Mouse (Mus musculus) embryo, embryonic 9.5 days (tissue): ENCODE data around the gene Cfap61.

ENCODE experiments used
- DNase-seq: peaks from one replicate; pipeline ENCODE4 v3.0.0-alpha.2; 2017; ENCODE audit errors: extremely low spot score

Cfap61 gene

DNA sequence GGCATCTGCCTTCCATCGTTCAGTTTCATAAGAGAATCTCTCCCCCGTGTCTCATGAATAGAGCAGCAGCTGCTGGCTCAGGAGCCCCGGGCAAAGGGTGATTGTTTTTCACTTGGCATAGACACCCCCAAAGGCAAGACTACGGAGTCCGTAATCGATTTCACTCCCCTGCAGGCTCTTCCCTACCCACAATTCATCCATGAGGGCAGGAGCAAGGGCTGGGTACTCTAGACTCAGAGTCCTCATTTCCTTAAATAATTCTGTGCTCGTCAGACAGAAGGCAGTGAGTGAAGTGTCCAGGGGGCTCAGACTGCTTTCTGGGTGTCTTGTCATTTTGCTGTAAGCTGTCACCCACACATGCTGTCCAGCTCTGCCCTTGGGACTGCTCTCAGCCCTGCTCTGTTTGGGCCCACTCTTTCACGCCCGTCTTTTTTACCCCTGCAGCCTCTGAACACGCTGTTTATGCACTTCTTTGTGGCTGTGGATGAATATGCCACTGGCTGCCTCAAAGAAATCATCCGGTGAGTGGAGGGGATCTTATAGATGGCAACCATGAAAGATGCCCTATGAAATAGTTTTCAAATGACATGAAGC is 15.0 kb downstream of the Cfap61 start:
- no peak for DNase-seq

DNA sequence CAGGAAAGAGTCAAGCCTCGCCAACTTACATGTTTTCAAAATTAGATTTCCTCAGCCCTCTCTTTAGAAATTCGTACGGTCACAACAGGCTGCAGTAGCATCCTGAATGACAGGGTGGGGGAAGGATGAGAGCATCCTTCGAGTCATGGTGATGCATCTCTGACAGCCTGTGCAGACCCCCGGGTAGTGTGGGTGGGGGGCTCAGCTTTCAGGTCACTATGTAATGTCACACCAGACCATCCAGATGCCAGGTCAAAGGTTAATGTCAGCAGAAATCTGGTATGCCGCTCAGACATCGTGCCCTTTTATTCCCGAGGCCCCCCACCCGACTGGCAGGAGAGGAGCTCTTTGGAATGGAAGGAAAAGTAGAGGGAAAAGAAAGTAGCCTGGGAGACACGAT is 15.7 kb downstream of the Cfap61 start:
- DNase-seq, result peak; percentile 61

DNA sequence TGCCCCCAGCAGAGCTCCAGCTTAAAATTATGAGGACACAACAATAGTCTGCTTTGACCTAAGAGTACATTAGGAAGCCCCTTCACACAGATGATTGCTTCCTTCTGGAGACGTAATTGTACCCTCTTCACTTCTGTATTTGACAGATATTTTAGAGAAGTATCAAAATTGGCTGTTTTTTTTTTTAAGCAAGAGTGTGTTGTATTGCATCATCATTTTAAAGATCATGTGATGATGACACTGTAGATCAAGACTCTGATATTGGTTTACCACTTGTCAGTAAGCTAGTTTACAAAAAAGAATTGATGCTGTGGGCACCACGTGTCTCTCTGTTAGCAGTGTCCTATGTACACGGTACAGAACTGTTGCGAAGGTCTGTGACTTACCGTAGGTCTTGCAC is 18.1 kb downstream of the Cfap61 start:
- no peak for DNase-seq

GRCm38 (mm10) chr2:145955844-145956243 is 21.3 kb downstream of the Cfap61 start:
- DNase-seq, result no peak

GRCm38 (mm10) chr2:145956318-145956717 is 21.7 kb downstream of the Cfap61 start:
- no peak for DNase-seq

DNA sequence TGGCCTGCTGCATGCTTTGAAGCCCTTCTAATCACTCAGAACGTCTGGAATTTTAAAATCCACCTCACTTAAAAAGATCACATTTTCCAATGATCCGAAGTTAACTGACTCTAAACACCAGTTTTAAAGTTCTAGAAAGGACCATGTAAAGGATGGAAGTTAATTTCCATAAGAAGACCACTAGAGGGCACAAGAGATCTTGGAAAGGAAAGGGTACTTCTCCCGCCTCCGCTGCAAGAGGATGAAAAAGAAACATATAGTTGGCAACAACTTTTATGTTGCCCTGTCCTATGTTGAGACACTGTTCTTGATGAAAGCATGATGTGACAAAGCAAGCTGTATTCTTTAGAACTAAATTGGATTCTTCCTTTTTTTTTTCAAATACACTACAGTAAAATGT is 22.9 kb downstream of the Cfap61 start:
- DNase-seq, result peak; percentile 49

DNA sequence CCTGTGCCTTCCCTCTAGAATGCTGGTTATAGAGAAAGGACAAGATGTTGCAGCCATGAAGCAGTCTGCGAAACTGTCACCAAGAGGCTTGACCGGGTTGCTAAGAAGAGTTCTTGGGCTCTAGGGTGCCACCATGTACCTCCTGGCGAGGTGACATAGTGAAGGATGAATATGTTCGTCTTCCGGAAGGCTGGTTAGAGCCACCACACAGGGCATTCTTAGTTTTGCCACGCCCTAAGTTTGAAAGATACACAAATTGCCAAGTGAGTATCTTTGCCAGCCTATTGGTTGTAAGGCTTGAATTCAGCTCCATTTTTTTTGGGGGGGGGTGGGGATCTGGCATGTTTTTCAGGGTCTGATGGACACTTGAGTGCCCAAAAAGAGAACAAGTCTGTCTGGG is 23.5 kb downstream of the Cfap61 start:
- no peak for DNase-seq

DNA sequence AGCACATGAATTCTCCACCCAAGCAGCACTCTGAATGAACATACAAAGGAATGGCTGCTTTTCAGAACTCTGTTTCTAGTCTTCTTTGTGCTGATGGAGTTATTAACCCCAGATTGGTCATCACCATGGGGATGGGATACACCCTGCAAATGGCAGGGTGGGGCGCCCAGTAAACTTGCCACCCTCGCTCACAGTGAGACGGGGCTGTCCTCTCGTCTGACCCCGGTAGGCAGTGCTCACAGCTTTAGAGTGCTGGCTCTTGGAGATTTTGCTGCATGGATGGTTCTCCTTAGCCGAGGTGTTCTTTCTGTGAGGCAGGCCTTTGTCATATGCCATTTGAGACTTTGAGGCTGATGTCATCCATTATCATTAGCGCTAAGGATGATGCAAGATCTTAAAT is 24.0 kb downstream of the Cfap61 start:
- peak; percentile 32 for DNase-seq

GRCm38 (mm10) chr2:145961861-145962260 is 27.3 kb downstream of the Cfap61 start:
- no peak for DNase-seq

GRCm38 (mm10) chr2:145970751-145971150 is 36.2 kb downstream of the Cfap61 start:
- DNase-seq, result no peak

DNA sequence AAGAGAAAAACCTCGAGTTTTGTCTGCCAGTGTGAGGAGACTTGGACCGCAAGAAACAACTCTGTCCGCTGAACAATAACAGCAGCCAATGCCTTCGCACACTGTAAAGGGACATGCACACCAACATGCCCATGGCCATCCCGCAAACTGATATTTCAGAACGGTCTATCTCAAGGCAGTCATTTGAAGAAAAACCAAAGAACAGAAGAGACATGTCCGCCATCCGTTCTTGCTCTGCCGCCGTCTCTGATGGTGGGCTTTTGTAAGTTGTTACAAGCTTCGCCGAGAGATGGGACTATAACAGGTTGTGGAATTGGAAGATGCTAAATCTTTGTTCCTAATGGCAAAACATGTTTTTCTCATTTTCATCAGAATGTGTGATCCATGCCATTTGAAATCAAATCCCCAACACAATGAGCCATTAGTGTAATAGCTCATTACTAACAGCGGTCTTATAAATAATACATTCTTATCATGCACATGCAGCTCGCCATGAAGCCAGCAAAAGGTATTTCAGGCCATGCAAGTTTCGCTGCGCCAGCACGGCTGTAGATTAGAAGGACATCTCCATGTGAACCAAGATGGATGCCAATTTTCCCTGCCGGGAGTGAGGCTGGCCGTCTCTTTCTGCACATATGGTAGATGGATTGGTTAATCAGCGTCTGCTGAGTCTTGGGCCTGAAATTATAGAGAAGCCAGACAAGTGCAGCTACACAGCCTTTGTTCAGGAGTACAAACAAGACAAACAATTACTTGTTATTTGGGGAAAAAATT is 36.8 kb downstream of the Cfap61 start:
- DNase-seq, result no peak

DNA sequence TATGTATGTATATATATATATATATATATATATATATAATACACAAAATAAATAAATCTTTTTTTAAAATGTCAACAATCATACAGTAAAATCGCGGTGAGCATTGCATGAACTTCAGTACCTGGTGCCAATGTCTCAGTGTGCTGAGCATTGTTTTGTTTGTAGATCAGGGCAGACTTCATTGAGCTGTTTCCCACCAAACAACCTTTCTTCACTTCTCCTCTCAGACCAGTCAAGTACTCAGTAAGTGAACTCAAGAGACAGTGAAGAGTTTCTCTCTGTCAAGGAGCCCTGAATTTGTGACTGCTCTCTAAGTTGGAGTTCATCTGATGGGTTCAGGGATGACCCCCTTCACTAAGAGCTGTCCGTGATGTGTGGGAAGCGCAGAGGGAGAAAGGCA is 38.0 kb downstream of the Cfap61 start:
- DNase-seq, result no peak

GRCm38 (mm10) chr2:145979616-145980015 is 45.0 kb downstream of the Cfap61 start:
- no peak for DNase-seq

DNA sequence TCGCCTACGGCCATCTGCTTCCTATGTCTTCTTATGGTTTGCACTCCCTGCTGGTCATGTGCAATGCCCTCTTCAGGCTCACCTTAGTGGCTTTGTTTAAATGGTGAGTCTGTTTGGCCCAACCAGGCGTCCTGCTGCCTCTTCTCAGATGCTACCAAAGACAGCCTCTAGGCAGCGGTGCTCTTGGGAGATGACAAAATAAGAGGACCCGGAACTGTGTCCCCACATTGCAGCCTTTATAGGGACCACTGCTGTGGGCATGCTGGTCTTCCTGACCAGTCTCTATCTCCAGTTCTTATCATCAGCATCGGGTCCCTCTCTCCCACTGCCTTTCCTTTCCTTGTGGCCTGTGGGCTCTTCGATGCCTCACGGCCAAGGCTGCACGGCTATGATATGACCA is 46.3 kb downstream of the Cfap61 start:
- no peak for DNase-seq

DNA sequence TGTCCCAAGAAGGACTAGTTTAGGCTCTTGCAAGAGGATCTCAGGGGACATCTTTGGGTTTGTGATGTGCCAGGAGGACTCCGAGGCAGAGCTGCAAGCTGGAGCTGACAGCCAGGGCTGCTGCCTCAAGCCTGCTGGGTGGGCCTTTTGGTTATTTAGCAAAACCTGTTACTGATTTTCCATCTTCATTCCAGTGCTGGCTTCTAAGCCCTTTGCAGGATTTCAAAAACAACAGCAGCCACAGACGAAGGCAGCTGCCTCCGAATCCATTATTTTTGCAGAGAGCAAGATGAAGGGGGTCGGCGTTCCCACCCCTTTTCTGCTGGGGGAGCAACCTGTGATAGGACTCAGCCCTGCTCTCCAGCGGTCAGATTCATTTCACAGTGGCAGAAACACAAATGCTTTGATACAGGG is 47.1 kb downstream of the Cfap61 start:
- peak; percentile 14 for DNase-seq

GRCm38 (mm10) chr2:145982317-145983045 is 47.9 kb downstream of the Cfap61 start:
- DNase-seq, result no peak

DNA sequence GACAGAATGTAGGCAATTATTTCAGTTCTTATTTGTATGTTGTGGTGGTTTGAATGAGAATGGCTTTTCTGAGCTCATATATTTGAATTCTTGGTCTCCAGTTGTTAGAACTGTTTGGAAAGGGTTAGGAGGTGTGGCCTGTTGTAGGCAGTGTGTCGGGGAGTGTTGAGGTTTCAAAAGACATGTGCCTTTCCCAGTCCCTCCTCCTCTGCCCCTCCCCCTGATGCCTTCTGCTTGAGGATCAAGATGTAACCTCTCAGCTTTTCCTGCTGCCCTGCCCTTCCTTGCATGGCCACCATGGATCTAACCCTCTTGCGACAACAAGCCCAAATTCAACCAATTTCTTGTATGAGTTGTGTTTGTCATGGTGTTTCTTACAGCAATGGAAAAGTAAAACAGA is 53.2 kb downstream of the Cfap61 start:
- DNase-seq, result no peak

GRCm38 (mm10) chr2:145990446-145990845 is 55.9 kb downstream of the Cfap61 start:
- DNase-seq, result no peak

GRCm38 (mm10) chr2:145996472-145996871 is 61.9 kb downstream of the Cfap61 start:
- no peak for DNase-seq

- no peak for DNase-seq
These were observed 63.5 kb downstream of the Cfap61 start for GRCm38 (mm10) chr2:145997956-145998525.

DNA sequence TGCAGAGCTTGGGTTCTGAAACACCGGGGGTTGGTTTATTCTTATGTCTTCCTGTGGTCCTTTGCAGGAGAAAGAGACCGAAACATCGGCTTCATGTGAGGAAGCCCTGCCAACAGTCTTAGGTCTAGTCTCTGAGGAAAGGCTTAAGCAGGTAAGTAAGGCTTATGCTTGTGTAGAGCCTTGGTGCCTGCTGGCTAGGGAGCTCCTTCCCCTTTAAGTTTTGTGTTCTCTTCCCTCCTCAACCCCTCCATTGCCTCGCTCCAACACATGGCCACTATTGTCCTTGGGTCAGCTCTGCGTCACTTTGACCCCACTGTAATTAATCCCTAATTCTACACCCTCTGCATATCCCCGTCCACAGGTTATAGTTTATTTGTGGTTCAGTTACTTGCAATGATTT is 74.2 kb downstream of the Cfap61 start:
- no peak for DNase-seq

DNA sequence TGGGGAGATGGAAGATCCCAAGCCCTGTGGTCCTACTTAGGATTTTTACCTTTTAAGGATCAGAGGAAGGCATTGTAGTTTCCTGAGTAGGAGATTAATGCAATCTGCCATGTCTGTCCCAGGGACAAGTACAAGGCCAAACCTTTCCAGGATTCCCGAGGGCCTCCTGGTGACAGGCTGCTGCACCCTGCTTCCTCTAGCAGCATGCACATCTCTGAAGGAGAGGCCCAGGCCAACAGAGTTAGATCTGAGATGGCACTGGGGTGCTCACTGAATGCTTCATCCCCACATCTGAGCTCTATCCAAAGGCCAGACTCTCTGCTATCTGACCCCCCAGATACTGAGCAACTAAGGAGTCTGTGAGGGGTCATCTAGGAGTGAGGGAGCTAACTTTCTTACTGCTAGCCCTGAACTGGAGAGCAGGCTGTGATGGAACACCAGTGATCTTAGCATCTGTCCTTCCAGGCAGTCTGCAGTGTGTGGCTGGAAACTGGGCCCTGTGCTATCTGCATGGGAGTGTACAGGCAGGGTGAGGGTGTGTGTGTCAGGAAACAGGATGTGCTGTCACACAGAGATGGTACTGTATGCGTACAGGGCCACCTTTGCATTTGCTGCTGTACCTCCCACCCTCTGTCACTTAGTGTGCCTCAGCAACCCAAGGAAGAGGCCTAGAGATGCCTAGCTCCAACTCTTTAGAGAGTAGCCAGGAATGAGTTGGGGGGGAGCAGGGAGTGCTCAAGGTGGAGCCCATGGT is 75.2 kb downstream of the Cfap61 start:
- DNase-seq, result no peak
